Mouse (Mus musculus): ENCODE results near the gene Top1.

- TF ChIP-seq CTCF (IDR thresholded peaks at IDR 0.05; ENCODE audit: borderline replicate concordance, extremely low read depth, insufficient read depth, insufficient read length): peak; percentile 64
- no peak for TF ChIP-seq POLR2A (IDR thresholded peaks at IDR 0.05; ENCODE audit: borderline replicate concordance, extremely low read depth, insufficient read depth, insufficient read length, poor library complexity, severe bottlenecking)
Measured at GRCm38 (mm10) chr2:160601805-160602204, 43.9 kb upstream of the Top1 start.

Data from brain, embryonic 14.5 days (tissue).